Mouse (Mus musculus) ES-Bruce4 (cell line): ENCODE results near the gene Slc19a3. TPM values are rescaled to one million over a fixed set of nuclear protein-coding genes. Genes with fewer than 3 reads are reported as not detected.
A peak's percentile ranks its signal among the peaks of the same experiment; 100 is the strongest.

Source experiments
- H3K27ac ChIP-seq: 2 replicates; pipeline ENCODE4 v1.5.1; 2012; ENCODE audit warnings: low read length, inconsistent platforms; ENCODE audit not compliant: insufficient read depth
- H3K27me3 ChIP-seq: 2 replicates; pipeline ENCODE4 v1.6.1; 2012; ENCODE audit warnings: mild to moderate bottlenecking, low read length, inconsistent platforms; ENCODE audit not compliant: control insufficient read depth, poor library complexity, insufficient read depth, severe bottlenecking
- H3K36me3 ChIP-seq: 2 replicates; pipeline ENCODE4 v1.6.1; 2012; ENCODE audit warnings: inconsistent platforms, mild to moderate bottlenecking, low read length, moderate library complexity; ENCODE audit not compliant: control insufficient read depth, poor library complexity, insufficient read depth, severe bottlenecking
- H3K4me1 ChIP-seq: one replicate; pipeline ENCODE4 v1.8.1; 2011; ENCODE audit warnings: low read length; ENCODE audit not compliant: control insufficient read depth, insufficient read depth
- H3K4me3 ChIP-seq: 2 replicates; pipeline ENCODE4 v1.5.1; 2011; ENCODE audit warnings: low read depth, mild to moderate bottlenecking, low read length
- H3K9ac ChIP-seq: 2 replicates; pipeline ENCODE4 v1.6.1; 2012; ENCODE audit warnings: low read depth, mild to moderate bottlenecking, inconsistent platforms; ENCODE audit not compliant: poor library complexity, severe bottlenecking
- H3K9me3 ChIP-seq: replicated peaks from 2 replicates; pipeline ENCODE4 v1.6.1; 2012; ENCODE audit warnings: mild to moderate bottlenecking, low read length, inconsistent platforms; ENCODE audit not compliant: control insufficient read depth, poor library complexity, insufficient read depth, severe bottlenecking
- CTCF ChIP-seq: IDR thresholded peaks from one replicate; pipeline ENCODE4 v1.8.1; 2011; ENCODE audit warnings: low read depth, low read length
- EP300 ChIP-seq: IDR thresholded peaks from 2 replicates; pipeline ENCODE4 v1.6.1; 2011; ENCODE audit warnings: low read depth, low read length; ENCODE audit not compliant: insufficient read depth
- POLR2A ChIP-seq: IDR thresholded peaks from one replicate; pipeline ENCODE4 v1.8.1; 2011; ENCODE audit warnings: low read length; ENCODE audit not compliant: insufficient read depth
- polyA plus RNA-seq: library from polyadenylated mRNA; stranded (reverse); fragments of >200 nt; gene quantifications from 2 replicates; pipeline ENCODE4 v1.2.4, GENCODE M21; 2011; ENCODE audit warnings: low read depth; ENCODE audit not compliant: missing spikeins, insufficient read depth, insufficient read length

The Slc19a3 gene
- 3.0 and 4.2 TPM in 2 replicates for polyA plus RNA-seq

DNA sequence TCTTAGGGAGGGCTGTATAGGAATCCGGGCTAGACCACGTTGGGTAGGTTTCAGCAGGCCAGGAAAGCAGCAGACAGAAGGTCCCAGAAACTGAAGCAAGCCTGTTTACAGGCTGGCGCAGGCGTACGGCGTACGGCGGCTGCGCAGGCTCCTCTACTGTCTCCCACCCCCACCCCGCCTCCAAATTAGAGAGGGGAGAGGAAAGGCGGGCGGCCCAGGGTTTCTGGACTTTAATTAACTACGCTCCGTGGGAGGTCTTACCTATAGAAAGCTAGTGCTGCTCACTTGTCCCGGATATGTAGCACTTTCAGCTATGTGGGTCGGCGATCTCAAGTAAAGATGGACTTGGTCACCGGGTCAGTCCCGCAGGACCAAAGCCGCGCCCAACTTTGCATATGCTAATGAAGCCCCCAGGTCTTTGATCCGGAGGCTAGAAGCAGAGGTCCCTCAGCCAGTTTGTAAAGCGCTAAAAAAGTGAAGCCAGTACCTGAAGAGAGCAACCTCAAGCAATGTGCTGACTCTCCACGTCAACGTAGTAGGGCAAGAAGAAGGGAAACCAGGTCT, at the start of gene Slc19a3:
TSS of gene Slc19a3 (minus strand) at position 340 of the 564 bp plus-strand sequence.
- peak within 1 kb of the TSS; percentile 62 for H3K4me3 ChIP-seq
- peak within 1 kb of the TSS; percentile 14; the same call in 1 of the 2 replicates for H3K9ac ChIP-seq
- peak within 1 kb of the TSS; percentile 45 for H3K27ac ChIP-seq
- H3K4me1 ChIP-seq = no peaks in the 10 kb centered on the region
- no peaks in the 10 kb centered on the region for H3K9me3 ChIP-seq
- no peak for TF ChIP-seq CTCF
- TF ChIP-seq POLR2A = no peak
- no peak for TF ChIP-seq EP300
- no peaks in the 10 kb centered on the region for H3K27me3 ChIP-seq
- H3K36me3 ChIP-seq = no peaks in the 10 kb centered on the region

- H3K4me3 ChIP-seq = no peak overlapping the region
- H3K36me3 ChIP-seq = no peaks in the 10 kb centered on the region
- H3K9me3 ChIP-seq = no peaks in the 10 kb centered on the region
- no peak overlapping the region for H3K9ac ChIP-seq
- no peak for TF ChIP-seq CTCF
- TF ChIP-seq POLR2A = no peak
- no peak for TF ChIP-seq EP300
- H3K4me1 ChIP-seq = no peaks in the 10 kb centered on the region
- no peak overlapping the region for H3K27ac ChIP-seq
- H3K27me3 ChIP-seq = no peaks in the 10 kb centered on the region; the same call in 1 of the 2 replicates
These were observed 46.5 kb upstream of the Slc19a3 start for GRCm38 (mm10) chr1:83084790-83085189.

DNA sequence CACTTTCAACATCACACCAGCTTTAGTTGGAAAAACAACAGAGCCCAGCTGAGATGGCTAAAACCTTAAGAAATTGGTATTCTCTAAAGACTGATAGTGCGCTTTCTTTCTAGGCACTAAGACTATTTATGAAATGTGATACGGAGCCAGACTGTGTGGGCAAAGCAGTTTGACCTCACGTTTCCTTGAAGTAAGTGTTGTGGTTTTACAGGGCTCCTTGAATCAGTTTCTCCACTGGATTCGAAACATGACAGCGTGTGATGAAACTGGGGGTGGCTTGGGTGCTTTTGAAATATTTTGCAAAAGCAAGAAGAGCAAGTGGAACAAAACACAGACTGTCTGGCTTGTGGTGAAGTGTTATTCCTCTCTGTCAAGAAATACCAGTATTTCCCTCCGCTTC, 38.8 kb upstream of the Slc19a3 start:
- no peak overlapping the region for H3K27ac ChIP-seq
- no peaks in the 10 kb centered on the region for H3K4me1 ChIP-seq
- no peaks in the 10 kb centered on the region for H3K9me3 ChIP-seq
- no peak overlapping the region for H3K4me3 ChIP-seq
- H3K27me3 ChIP-seq = no peaks in the 10 kb centered on the region
- no peak overlapping the region for H3K9ac ChIP-seq
- no peaks in the 10 kb centered on the region for H3K36me3 ChIP-seq
- no peak for TF ChIP-seq CTCF
- TF ChIP-seq POLR2A = no peak
- TF ChIP-seq EP300 = no peak

DNA sequence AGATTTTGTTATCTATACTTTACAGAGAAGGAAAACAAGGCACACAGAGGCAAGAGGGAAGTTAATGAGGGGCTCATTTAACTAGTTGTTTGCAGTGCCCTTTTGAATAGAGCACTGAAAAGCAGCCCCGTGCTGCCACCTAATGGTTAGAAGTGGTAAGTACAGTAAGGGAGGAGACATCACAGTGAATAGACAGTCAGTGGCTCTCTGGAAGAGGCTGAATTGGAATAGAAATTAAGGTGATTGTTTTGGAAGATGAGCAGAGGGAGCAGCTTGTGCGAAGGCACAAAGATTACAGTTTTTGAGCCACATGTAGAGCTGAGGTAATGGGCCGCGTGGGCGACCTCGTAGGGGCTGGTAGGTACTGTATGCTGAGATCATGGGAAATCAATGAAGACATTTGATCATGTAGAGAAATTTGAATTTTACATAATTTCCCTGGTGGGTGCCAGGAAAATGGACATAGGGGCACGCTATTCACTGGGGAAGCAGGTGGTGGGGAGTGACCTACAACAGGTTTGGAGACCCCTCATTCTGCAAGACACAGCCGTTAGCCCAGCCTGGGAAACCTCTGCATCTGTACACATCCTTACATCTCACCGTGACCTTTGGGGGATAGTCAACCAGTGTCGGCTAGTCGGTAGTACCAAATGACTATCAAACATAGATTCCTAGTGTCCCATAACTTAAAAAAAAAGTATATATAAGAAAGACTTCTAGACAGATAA, 38.1 kb upstream of the Slc19a3 start:
- H3K9me3 ChIP-seq = no peaks in the 10 kb centered on the region
- no peak overlapping the region for H3K27ac ChIP-seq
- H3K4me1 ChIP-seq = no peaks in the 10 kb centered on the region
- H3K4me3 ChIP-seq = no peak overlapping the region
- TF ChIP-seq CTCF (peak; percentile 4), EP300 (no peak)
- no peaks in the 10 kb centered on the region for H3K27me3 ChIP-seq
- no peaks in the 10 kb centered on the region for H3K36me3 ChIP-seq
- no peak overlapping the region for H3K9ac ChIP-seq

DNA sequence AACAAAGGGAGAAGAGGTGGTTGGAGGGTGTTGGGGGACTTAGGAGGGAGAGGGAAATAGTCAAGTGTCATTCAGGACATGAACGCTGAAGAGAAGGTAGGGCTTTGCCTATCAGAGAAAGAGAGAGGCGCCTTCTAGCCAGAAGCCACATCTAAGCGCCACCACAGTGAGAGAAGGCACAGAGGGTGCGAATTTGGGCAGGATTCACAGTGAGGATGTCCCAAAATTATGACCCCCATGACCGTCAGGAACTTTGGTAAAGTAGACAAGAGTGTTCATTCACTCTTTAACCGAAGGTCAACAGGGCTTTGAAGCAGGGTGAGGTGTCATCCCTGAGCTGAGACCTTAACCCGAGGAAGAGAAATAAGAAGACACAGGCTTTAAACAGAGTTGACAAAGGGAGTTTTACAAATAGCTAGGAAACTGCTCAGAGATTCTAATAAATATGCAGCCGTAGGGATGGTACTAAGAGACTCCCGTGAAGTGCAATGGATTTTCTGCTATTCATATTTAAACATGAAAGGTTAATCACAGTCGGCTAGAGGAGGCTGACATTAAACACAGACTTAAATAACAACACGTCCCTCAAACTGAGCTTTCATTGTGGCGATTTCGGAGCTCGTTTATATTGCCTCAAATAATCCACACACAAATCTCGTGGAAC, 37.4 kb upstream of the Slc19a3 start:
- no peaks in the 10 kb centered on the region for H3K36me3 ChIP-seq
- no peaks in the 10 kb centered on the region for H3K27me3 ChIP-seq
- H3K27ac ChIP-seq = no peak overlapping the region
- H3K9me3 ChIP-seq = no peaks in the 10 kb centered on the region
- H3K4me1 ChIP-seq = no peaks in the 10 kb centered on the region
- H3K4me3 ChIP-seq = no peak overlapping the region
- H3K9ac ChIP-seq = no peak overlapping the region
- no peak for TF ChIP-seq CTCF
- no peak for TF ChIP-seq POLR2A

DNA sequence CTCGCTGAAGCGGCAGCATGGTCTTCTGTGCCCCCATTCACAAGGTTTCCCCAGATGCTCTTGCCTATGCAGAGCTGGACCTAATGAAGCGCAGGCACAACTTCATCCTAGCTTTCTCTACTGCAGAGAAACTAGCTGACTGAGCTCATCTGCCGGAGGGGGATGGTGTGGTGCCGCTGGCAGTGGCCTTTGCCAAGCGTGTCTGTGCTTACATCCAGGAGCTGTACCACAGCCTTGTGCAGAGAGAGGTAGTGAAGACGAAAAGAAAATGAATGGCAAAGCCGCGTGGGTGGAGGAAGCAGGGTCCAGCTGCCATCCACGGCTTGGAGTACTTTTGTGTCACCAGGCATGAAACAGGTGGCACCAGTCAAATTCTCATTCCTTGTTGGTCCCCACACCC, 29.0 kb upstream of the Slc19a3 start:
- no peaks in the 10 kb centered on the region for H3K9me3 ChIP-seq
- no peak overlapping the region for H3K27ac ChIP-seq
- TF ChIP-seq CTCF (no peak), EP300 (no peak), POLR2A (no peak)
- no peaks in the 10 kb centered on the region for H3K27me3 ChIP-seq
- no peak overlapping the region for H3K4me3 ChIP-seq
- H3K9ac ChIP-seq = no peak overlapping the region
- no peaks in the 10 kb centered on the region for H3K4me1 ChIP-seq
- no peaks in the 10 kb centered on the region for H3K36me3 ChIP-seq
